Mouse (Mus musculus): ENCODE measurements around the gene Kcnip1.

DNA sequence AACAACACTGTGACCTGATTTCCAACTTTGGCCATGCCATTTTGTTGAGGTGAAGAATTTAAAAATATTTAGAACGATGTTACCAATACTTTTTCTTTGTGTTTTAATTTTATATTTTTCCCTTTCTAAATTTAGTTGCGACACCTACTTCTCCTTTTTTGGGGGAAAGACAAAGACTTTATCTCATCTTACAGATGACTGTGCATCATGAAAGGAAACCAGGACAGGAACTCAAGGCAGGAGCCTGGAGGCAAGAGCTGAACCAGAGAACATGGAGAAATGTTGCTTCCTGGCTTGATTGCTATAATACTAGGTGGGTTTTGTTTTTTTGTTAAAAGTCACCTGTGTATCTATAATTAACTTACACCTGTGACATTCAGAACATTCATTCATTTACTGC, 355.8 kb downstream of the Kcnip1 start:
- TF ChIP-seq CTCF (IDR thresholded peaks at IDR 0.05; ENCODE audit: low read depth) (no peak), EP300 (optimal IDR thresholded peaks at IDR 0.05) (no peak)

Measured in stomach, postnatal 0 days (tissue).